Mouse (Mus musculus) limb, embryonic 11.5 days (tissue): ENCODE measurements around the gene Gata3. TPM values are rescaled to one million over a fixed set of nuclear protein-coding genes. Genes with fewer than 3 reads are reported as not detected.

Source experiments
- ATAC-seq: fragments of 200-750 bp; cut with Nextera tagmentation; 2 replicates; pipeline ENCODE4 v1.8.0; 2017; ENCODE audit warnings: low read depth; ENCODE audit not compliant: insufficient number of reproducible peaks, low FRiP score, low TSS enrichment
- DNase-seq: peaks from one replicate; pipeline ENCODE4 v3.0.0-alpha.2; 2015; ENCODE audit warnings: low spot score
- H3K27ac ChIP-seq: fragments of 300-500 bp; sonication (generic); replicated peaks from 2 replicates; pipeline ENCODE4 v1.5.1; 2014; ENCODE audit warnings: low read depth, mild to moderate bottlenecking, low read length
- H3K27me3 ChIP-seq: fragments of 300-500 bp; sonication (generic); 2 replicates; pipeline ENCODE4 v1.6.1; 2014; ENCODE audit warnings: mild to moderate bottlenecking, low read length, mixed read lengths; ENCODE audit not compliant: control insufficient read depth, insufficient read depth
- H3K36me3 ChIP-seq: fragments of 300-500 bp; sonication (generic); 2 replicates; pipeline ENCODE4 v1.6.1; 2014; ENCODE audit warnings: mild to moderate bottlenecking, low read length, moderate library complexity, mixed read lengths; ENCODE audit not compliant: control insufficient read depth, insufficient read depth
- H3K4me1 ChIP-seq: fragments of 300-500 bp; sonication (generic); 2 replicates; pipeline ENCODE4 v1.6.1; 2014; ENCODE audit warnings: low read length, mixed read lengths; ENCODE audit not compliant: control insufficient read depth, insufficient read depth
- H3K4me2 ChIP-seq: fragments of 300-500 bp; sonication (generic); 2 replicates; pipeline ENCODE4 v1.6.1; 2014; ENCODE audit warnings: low read depth, mild to moderate bottlenecking, moderate library complexity; ENCODE audit not compliant: severe bottlenecking
- H3K4me3 ChIP-seq: fragments of 300-500 bp; sonication (generic); 2 replicates; pipeline ENCODE4 v1.5.1; 2014; ENCODE audit warnings: low read depth, low read length
- H3K9ac ChIP-seq: fragments of 300-500 bp; sonication (generic); 2 replicates; pipeline ENCODE4 v1.6.1; 2014; ENCODE audit warnings: mild to moderate bottlenecking, low read length
- H3K9me3 ChIP-seq: fragments of 300-500 bp; sonication (generic); 2 replicates; pipeline ENCODE4 v1.6.1; 2016; ENCODE audit warnings: low read length; ENCODE audit not compliant: control insufficient read depth
- WGBS: fragments of 180-500 bp; shearing (Covaris S2); extraction: QIAGEN DNeasy Blood & Tissue Kit; methylation state at CpG from one replicate; pipeline ENCODE4 v1.1.7; 2014; 5-methylcytosine and 5-hydroxymethylcytosine counted together
- polyA plus RNA-seq: library from polyadenylated mRNA; unstranded; fragments of >200 nt; fragmentation: Nextera tagmentation; extraction: Ambion mirVana; gene quantifications from 2 replicates; pipeline ENCODE4 v1.2.1, GENCODE M21; 2014

Gata3 gene
- polyA plus RNA-seq, 1 experiment from 2014 or later, result 3.9 TPM

GRCm38 (mm10) chr2:9882926-9883802 is 6.7 kb downstream of the Gata3 start:
- WGBS, result 0% methylated on average over 43 of the region's 43 CpGs
- H3K27me3 ChIP-seq, result peaks cover 72% of the 10 kb centered on the region
- DNase-seq, result peak; percentile 74
- peaks cover 12% of the 10 kb centered on the region for H3K4me1 ChIP-seq
- no peaks in the 10 kb centered on the region for H3K36me3 ChIP-seq
- peak overlapping the region; percentile 76 for H3K4me2 ChIP-seq
- no peak overlapping the region for H3K9ac ChIP-seq
- no peak overlapping the region for H3K27ac ChIP-seq
- H3K9me3 ChIP-seq, result no peaks in the 10 kb centered on the region
- ATAC-seq, result no peak
- peak overlapping the region; percentile 36 for H3K4me3 ChIP-seq

DNA sequence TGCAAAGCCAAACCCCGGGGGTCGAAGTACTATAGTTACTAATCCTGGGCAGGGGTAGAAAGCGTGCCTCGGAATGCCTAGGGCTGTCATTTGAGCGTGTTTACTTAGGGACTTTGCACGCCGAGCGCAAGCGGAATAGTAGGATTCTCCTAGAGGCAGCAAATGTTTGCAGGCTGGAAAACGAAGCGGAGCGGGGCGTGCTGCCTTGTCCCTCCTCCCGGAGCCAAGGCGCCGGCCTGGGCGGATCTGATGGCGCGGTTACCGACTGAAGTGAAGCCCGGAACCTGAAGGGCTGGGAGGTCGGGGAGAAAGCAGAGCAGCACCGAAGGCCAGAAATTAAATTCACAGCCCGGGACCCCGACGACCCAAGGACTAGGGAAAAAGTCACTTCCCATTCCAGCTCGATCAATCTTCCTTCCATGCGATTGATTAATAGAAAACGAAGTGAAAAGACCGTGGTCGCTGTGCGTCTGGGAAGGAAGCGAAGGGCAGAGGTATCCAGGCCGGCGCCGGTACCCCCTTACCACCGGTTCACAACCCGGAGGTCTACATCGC is 7.4 kb downstream of the Gata3 start:
- DNase-seq (no peak), ATAC-seq (no peak)
- WGBS, result under 1% methylated on average over 39 of the region's 39 CpGs
- Histone ChIP-seq H3K27ac (no peak overlapping the region), H3K9me3 (no peaks in the 10 kb centered on the region), H3K27me3 (peaks cover 69% of the 10 kb centered on the region), H3K4me3 (peak overlapping the region; percentile 36), H3K4me1 (peaks cover 12% of the 10 kb centered on the region), H3K36me3 (no peaks in the 10 kb centered on the region), H3K4me2 (peak overlapping the region; percentile 76), H3K9ac (no peak overlapping the region; the same call in 1 of the 2 replicates)

DNA sequence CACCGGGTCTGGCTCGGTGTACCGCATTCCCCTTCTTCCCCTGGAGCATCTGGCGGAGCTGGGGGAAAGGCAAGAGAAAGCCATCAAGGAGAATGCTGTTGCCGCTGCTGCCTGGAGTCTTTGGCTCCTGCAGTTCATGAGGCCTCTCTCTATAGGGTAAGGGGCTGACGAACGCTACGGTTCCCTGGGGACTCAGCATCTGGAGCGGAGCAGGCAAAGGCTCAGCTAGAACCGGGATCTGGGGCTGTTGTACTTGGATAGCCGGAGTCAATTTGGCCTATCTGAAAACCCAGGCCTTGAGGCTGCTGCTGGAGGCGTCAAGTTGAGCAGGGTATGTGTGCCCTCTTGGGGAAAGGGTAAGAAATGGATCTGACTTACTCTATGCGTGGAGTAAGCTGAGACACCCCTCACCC is 8.2 kb downstream of the Gata3 start:
- Histone ChIP-seq H3K4me3 (peak overlapping the region; percentile 36), H3K9me3 (no peaks in the 10 kb centered on the region), H3K36me3 (no peaks in the 10 kb centered on the region), H3K4me2 (peak overlapping the region; percentile 76), H3K4me1 (peaks cover 12% of the 10 kb centered on the region), H3K9ac (0 out of 2 replicates have a peak overlapping the region, but pooled peaks have one; percentile 40), H3K27me3 (peaks cover 66% of the 10 kb centered on the region), H3K27ac (no peak overlapping the region)
- 0% methylated on average over 13 of the region's 13 CpGs for WGBS
- ATAC-seq (peak; percentile 5; the same call in 1 of the 2 replicates), DNase-seq (peak; percentile 72)

DNA sequence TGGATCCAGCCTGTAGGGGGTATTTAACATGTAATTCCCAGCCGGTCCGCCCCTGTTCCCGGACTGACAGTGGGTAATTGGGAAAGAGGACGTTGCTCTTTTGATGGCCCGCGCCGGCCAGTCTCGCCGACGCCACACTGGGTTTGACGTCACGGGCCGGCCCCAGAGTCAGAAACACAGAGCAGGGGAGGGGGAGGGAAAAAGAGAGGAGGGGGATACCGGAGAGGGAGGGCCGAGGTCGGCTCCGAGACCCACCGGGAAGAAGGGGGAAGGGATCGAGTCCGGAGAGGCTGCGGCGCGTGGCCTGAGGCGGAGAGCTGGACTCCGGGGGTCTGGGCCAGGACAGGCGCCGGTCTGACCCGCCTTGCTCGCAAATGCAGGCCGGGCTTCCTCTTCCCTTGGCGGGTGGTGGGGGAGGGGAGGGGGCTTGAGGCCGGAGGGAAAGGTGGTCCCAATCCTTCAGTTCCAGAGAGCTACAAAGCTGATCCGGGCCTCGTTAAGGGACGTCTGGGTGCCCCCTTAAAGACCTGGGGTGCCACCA is 8.7 kb downstream of the Gata3 start, which contains the start of gene 4930412O13Rik:
4930412O13Rik (plus strand) TSS at position 202 of the 541 bp plus-strand sequence.
- Histone ChIP-seq H3K36me3 (no peaks in the 10 kb centered on the region), H3K27me3 (peaks cover 65% of the 10 kb centered on the region), H3K9ac (0 out of 2 replicates have a peak within 1 kb of the TSS, but pooled peaks have one; percentile 40), H3K4me2 (peak within 1 kb of the TSS; percentile 76), H3K27ac (no peak within 1 kb of the TSS), H3K4me1 (peaks cover 12% of the 10 kb centered on the region), H3K4me3 (peak within 1 kb of the TSS; percentile 36), H3K9me3 (no peaks in the 10 kb centered on the region)
- DNase-seq (peak; percentile 73), ATAC-seq (peak; percentile 18; the same call in 1 of the 2 replicates)
- WGBS, result under 1% methylated on average over 35 of the region's 35 CpGs

GRCm38 (mm10) chr2:9880271-9880670 is 9.6 kb downstream of the Gata3 start:
- Histone ChIP-seq H3K4me1 (peaks cover 12% of the 10 kb centered on the region), H3K4me2 (peak overlapping the region; percentile 76; the same call in 1 of the 2 replicates)

DNA sequence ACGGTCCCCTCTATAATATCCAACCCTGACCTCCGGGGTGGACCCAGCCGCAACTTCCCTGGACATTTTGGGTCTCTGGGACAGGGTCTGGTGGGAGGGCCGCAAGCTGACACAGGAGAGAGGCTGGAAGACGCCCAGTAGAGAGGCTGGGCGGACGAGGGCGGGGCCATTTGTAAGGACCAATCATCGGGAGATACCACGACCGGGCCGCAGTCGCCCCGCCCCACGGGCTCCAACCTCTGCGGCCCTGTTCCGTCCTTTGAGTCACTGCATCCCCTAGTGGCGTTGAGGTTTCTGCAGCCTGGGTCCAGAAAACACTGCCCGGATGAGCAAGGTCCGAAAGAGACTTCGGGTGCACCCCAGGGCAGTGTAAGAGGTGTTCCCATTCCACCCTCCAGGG is 10.3 kb downstream of the Gata3 start:
- DNase-seq (peak; percentile 95), ATAC-seq (peak; percentile 91)
- Histone ChIP-seq H3K27me3 (peaks cover 65% of the 10 kb centered on the region), H3K4me1 (peaks cover 12% of the 10 kb centered on the region), H3K9ac (no peak overlapping the region), H3K4me2 (peak overlapping the region; percentile 74), H3K4me3 (peak overlapping the region; percentile 32), H3K27ac (no peak overlapping the region), H3K36me3 (no peaks in the 10 kb centered on the region), H3K9me3 (no peaks in the 10 kb centered on the region)
- WGBS, result under 1% methylated on average over 21 of the region's 21 CpGs

More at GRCm38 (mm10) chr2:9880271-9880670, 9.6 kb downstream of the Gata3 start:
- H3K4me3 ChIP-seq, result no peak overlapping the region
- DNase-seq, result no peak
- H3K9me3 ChIP-seq, result no peaks in the 10 kb centered on the region
- 4% methylated on average over 11 of the region's 11 CpGs for WGBS
- H3K27me3 ChIP-seq, result peaks cover 65% of the 10 kb centered on the region
- no peak for ATAC-seq
- H3K27ac ChIP-seq, result no peak overlapping the region
- no peak overlapping the region for H3K9ac ChIP-seq
- H3K36me3 ChIP-seq, result no peaks in the 10 kb centered on the region

- Histone ChIP-seq H3K36me3 (no peaks in the 10 kb centered on the region), H3K4me3 (peak overlapping the region; percentile 32), H3K4me2 (peak overlapping the region; percentile 74), H3K4me1 (peaks cover 12% of the 10 kb centered on the region), H3K9ac (no peak overlapping the region), H3K27me3 (peaks cover 66% of the 10 kb centered on the region), H3K27ac (no peak overlapping the region), H3K9me3 (no peaks in the 10 kb centered on the region)
- under 1% methylated on average over 22 of the region's 22 CpGs for WGBS
- DNase-seq (no peak), ATAC-seq (no peak; the same call in 1 of the 2 replicates)
Measured at GRCm38 (mm10) chr2:9879092-9879491, 10.7 kb downstream of the Gata3 start.

DNA sequence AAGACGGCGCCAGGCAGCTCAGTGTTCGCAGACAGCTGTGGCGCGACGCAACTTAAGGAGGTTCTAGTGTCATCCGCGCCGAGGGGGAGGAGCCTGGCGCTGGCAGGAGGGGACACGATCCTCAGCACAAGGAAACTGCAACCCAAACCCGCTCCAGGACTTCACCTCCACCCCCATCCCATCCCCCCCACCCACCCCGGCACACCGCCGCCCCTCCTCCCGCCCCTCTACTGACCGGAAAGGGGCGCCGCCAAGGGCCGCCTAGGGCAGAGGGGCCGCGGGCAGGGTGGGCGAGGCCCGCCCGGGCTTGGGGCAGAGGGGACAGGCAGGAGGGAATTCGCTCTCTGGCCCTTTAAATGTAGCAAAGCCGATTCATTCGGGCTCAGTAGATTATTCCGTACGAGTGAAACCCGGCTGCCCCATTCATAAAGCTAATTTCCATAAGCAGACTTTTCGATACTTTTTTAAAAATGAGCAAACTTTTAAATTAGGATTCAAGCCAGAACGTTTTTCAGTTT is 11.2 kb downstream of the Gata3 start:
- H3K9ac ChIP-seq, result no peak overlapping the region
- 0 out of 2 replicates have a peak, but pooled peaks have one; percentile 8 for ATAC-seq
- WGBS, result 0% methylated on average over 27 of the region's 33 CpGs

More for the DNA sequence above, 11.2 kb downstream of the Gata3 start:
- Histone ChIP-seq H3K36me3 (no peaks in the 10 kb centered on the region), H3K27me3 (peaks cover 66% of the 10 kb centered on the region), H3K9me3 (no peaks in the 10 kb centered on the region), H3K4me1 (peaks cover 12% of the 10 kb centered on the region), H3K27ac (no peak overlapping the region), H3K4me2 (peak overlapping the region; percentile 74), H3K4me3 (peak overlapping the region; percentile 32)
- peak; percentile 74 for DNase-seq
